Mouse (Mus musculus): ENCODE data around the gene Uhrf1.

GRCm38 (mm10) chr17:56279481-56280155, 23.5 kb upstream of the Uhrf1 start:
- no peak for TF ChIP-seq ZC3H11A (IDR thresholded peaks at IDR 0.05; ENCODE audit: low read depth, low read length)
- TF ChIP-seq EP300 (IDR thresholded peaks at IDR 0.05; ENCODE audit: low read length): no peak
- no peak for TF ChIP-seq POLR2A (IDR thresholded peaks at IDR 0.05; ENCODE audit: low read depth, low read length)
- no peak for TF ChIP-seq CTCF (conservative IDR thresholded peaks at IDR 0.05 in 1 of 2, IDR thresholded peaks at IDR 0.05 in 1 of 2; ENCODE audit: low read depth in 2 of 2, low read length in 2 of 2)
- TF ChIP-seq TCF12 (IDR thresholded peaks at IDR 0.05; ENCODE audit: low read depth, low read length): no peak
- TF ChIP-seq MEF2A (IDR thresholded peaks at IDR 0.05; ENCODE audit: borderline replicate concordance, low read depth, low read length): no peak
